Mouse (Mus musculus): ENCODE measurements around the gene Fbxo6. TPM values are rescaled to one million over a fixed set of nuclear protein-coding genes. Genes with fewer than 3 reads are reported as not detected.

Fbxo6 gene
- polyA plus RNA-seq, 1 experiment from 2014 or later = 22.9 TPM

DNA sequence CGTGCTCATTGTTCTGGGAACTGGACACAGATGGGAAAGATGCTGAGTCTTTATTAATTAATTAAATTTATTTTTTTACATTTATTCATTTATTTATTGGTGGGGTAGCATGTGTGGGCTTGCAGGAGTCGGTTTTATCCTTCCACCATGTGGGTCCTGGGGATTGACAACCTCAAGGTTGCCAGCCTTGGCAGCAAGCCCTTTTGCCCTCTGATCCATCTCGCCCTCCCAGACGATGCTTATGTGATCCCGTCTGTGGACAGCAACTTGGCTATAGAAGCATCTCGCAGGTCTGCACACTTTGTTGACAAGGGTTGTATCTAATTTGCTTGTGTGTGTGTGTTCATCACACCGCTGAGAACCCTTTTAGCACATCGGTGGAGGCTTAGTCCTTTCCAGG lies 14.4 kb downstream of the Fbxo6 start:
- peaks cover 12% of the 10 kb centered on the region for H3K4me1 ChIP-seq (ENCODE audit: control insufficient read depth, insufficient read depth, low read depth, low read length)
- no peak for ATAC-seq
- no peak overlapping the region for H3K9ac ChIP-seq (ENCODE audit: low read depth, low read length)
- 56% methylated on average over 8 of the region's 8 CpGs for WGBS
- no peak overlapping the region for H3K4me2 ChIP-seq (ENCODE audit: low read length)
- H3K9me3 ChIP-seq (ENCODE audit: control insufficient read depth, low read length) = no peaks in the 10 kb centered on the region
- H3K36me3 ChIP-seq (ENCODE audit: control insufficient read depth, insufficient read depth, low read length) = no peaks in the 10 kb centered on the region
- no peak overlapping the region for H3K4me3 ChIP-seq (ENCODE audit: low read length)
- H3K27ac ChIP-seq (ENCODE audit: low read depth, low read length) = no peak overlapping the region
- no peaks in the 10 kb centered on the region for H3K27me3 ChIP-seq (replicated peaks; ENCODE audit: control insufficient read depth, insufficient read depth, low read length)

DNA sequence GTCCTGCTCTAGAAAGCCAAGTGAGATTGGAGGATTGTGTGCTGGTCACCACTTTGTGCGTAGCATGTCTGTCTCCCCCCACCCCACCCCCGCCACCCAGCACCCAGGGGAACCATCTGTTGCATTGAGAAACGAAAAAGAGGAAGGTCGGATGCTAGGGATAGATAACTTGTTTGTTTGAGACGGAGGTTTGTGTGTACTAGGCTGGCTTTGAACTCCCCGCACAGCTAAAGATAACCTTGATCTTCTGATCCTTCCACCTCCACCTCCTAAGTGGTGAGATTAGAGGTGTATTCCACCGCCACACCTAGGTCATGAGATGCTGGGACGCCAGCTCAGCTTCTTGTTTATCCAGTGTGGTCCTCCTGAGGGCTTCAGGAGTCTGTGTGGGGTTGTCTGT lies 17.0 kb downstream of the Fbxo6 start:
- Histone ChIP-seq H3K27ac (ENCODE audit: low read depth, low read length) (no peak overlapping the region), H3K9me3 (ENCODE audit: control insufficient read depth, low read length) (no peaks in the 10 kb centered on the region), H3K36me3 (ENCODE audit: control insufficient read depth, insufficient read depth, low read length) (no peaks in the 10 kb centered on the region), H3K27me3 (replicated peaks; ENCODE audit: control insufficient read depth, insufficient read depth, low read length) (no peaks in the 10 kb centered on the region), H3K9ac (ENCODE audit: low read depth, low read length) (no peak overlapping the region), H3K4me2 (ENCODE audit: low read length) (no peak overlapping the region), H3K4me3 (ENCODE audit: low read length) (no peak overlapping the region), H3K4me1 (ENCODE audit: control insufficient read depth, insufficient read depth, low read depth, low read length) (peaks cover 15% of the 10 kb centered on the region)
- 88% methylated on average over 8 of the region's 8 CpGs for WGBS
- no peak for ATAC-seq

DNA sequence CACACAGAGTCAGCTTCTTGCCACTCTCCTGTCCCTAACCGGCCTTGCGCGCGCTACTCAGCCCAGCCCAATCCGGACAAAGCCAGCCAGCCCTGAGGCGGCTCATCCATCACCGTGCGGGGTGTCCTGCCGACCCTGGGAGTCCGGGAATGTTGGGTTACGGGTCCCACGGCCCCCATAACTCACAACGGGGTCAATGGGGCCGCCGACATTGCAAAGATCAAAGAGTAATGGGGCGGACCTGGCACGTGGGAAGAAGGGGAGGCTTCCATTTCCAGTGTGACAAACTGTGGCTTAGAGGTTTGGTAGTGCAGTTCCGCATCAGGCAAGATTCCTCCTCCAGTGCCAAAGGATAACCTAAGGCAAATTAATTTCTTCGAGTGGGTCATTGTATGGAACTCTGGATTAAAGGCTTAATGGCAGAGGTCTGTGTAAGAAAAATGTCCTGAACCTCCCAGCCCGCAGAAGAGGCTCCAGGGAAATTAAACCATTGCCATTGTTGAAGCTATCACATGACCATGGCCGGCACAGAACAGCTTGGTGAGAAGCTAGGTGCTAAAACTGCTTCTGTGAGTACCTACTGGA lies 20.4 kb downstream of the Fbxo6 start:
- peak; percentile 58 for ATAC-seq
- H3K4me2 ChIP-seq (ENCODE audit: low read length) = peak overlapping the region; percentile 66
- H3K9me3 ChIP-seq (ENCODE audit: control insufficient read depth, low read length) = no peaks in the 10 kb centered on the region
- peak overlapping the region; percentile 74 for H3K4me3 ChIP-seq (ENCODE audit: low read length)
- H3K27me3 ChIP-seq (replicated peaks; ENCODE audit: control insufficient read depth, insufficient read depth, low read length) = no peaks in the 10 kb centered on the region
- under 1% methylated on average over 21 of the region's 21 CpGs for WGBS
- no peaks in the 10 kb centered on the region for H3K36me3 ChIP-seq (ENCODE audit: control insufficient read depth, insufficient read depth, low read length)
- peak overlapping the region; percentile 93 for H3K9ac ChIP-seq (ENCODE audit: low read depth, low read length)
- peak overlapping the region; percentile 94 for H3K27ac ChIP-seq (ENCODE audit: low read depth, low read length)
- H3K4me1 ChIP-seq (ENCODE audit: control insufficient read depth, insufficient read depth, low read depth, low read length) = peaks cover 15% of the 10 kb centered on the region

DNA sequence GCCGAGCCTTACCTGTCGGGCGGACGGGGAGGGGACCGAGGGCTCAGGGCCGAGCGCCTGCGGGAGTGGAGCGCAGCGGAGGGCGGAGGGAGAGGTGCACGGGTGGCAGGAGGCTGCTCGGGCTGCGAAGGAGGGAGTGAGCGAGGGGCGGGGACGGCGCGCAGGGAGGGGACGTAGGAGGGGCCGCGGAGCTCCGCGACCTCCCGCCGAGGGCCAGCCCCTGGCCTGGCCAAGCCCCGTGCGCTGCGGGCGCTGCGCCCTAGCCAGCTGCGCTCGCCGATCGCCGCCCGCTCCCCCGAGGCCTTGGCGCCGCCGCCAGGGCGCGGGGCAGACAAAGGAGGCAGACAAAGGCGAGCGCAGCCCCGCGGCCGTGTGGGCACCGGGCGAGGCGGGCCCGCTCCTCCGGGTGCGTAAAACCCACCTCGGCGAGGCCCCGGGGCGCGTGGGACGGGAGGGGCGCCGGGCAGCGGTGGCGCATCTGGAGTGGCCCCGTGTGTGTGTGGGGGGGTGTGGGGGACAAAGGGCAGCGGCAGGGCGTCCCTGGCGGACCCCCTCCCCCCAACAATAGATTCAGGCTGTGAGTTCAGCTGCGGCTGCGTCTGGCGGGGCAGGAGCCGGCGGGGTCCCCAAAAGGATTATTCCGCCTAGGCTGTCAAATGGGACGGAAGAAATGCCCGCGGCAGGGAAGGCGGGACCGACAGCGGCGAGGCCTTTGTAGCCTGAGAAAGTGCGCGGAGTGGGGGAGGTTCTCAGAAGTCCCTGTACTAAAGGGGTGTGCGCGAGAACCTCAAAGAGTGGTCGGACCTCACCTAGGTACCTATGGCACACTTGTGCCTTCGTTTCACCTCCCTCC lies 21.2 kb downstream of the Fbxo6 start, which contains the start of gene Draxin:
Gene Draxin, minus strand, starts transcription at position 138 of the 853 bp plus-strand sequence.
- Histone ChIP-seq H3K4me2 (ENCODE audit: low read length) (peak within 1 kb of the TSS; percentile 66), H3K27me3 (replicated peaks; ENCODE audit: control insufficient read depth, insufficient read depth, low read length) (no peaks in the 10 kb centered on the region), H3K4me1 (ENCODE audit: control insufficient read depth, insufficient read depth, low read depth, low read length) (peaks cover 15% of the 10 kb centered on the region), H3K9ac (ENCODE audit: low read depth, low read length) (peak within 1 kb of the TSS; percentile 93), H3K27ac (ENCODE audit: low read depth, low read length) (peak within 1 kb of the TSS; percentile 94), H3K9me3 (ENCODE audit: control insufficient read depth, low read length) (no peaks in the 10 kb centered on the region), H3K36me3 (ENCODE audit: control insufficient read depth, insufficient read depth, low read length) (no peaks in the 10 kb centered on the region), H3K4me3 (ENCODE audit: low read length) (peak within 1 kb of the TSS; percentile 74)
- ATAC-seq = peak; percentile 84
- 0% methylated on average over 61 of the region's 87 CpGs for WGBS

DNA sequence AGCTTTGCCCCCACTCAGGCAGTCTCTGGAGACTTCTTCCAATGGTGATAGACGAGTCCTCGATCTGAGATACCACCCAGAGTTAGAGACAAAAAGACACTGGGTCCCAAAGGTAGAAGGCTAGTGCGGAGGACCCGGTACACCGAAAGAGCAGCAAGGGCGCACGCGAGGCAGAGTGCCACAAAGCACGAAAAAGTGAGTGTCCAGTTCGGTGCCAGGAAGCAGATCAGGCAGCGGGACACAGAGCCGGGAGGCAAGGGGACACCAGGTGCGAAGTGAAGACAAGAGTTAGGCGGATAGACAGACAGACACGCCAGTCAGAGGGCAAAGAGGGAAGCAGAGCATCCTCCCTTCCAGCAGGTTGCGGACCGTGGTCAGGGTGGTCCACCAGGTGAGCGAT lies 21.8 kb downstream of the Fbxo6 start, which contains the start of gene Mad2l2:
Gene Mad2l2, plus strand, starts transcription at position 252 of the 400 bp plus-strand sequence.
- WGBS = 2% methylated on average over 18 of the region's 18 CpGs
- no peaks in the 10 kb centered on the region for H3K36me3 ChIP-seq (ENCODE audit: control insufficient read depth, insufficient read depth, low read length)
- no peaks in the 10 kb centered on the region for H3K27me3 ChIP-seq (replicated peaks; ENCODE audit: control insufficient read depth, insufficient read depth, low read length)
- H3K27ac ChIP-seq (ENCODE audit: low read depth, low read length) = peak within 1 kb of the TSS; percentile 94
- ATAC-seq = no peak
- no peaks in the 10 kb centered on the region for H3K9me3 ChIP-seq (ENCODE audit: control insufficient read depth, low read length)
- H3K4me3 ChIP-seq (ENCODE audit: low read length) = peak within 1 kb of the TSS; percentile 74
- H3K4me1 ChIP-seq (ENCODE audit: control insufficient read depth, insufficient read depth, low read depth, low read length) = peaks cover 15% of the 10 kb centered on the region
- H3K4me2 ChIP-seq (ENCODE audit: low read length) = peak within 1 kb of the TSS; percentile 66
- H3K9ac ChIP-seq (ENCODE audit: low read depth, low read length) = peak within 1 kb of the TSS; percentile 93

DNA sequence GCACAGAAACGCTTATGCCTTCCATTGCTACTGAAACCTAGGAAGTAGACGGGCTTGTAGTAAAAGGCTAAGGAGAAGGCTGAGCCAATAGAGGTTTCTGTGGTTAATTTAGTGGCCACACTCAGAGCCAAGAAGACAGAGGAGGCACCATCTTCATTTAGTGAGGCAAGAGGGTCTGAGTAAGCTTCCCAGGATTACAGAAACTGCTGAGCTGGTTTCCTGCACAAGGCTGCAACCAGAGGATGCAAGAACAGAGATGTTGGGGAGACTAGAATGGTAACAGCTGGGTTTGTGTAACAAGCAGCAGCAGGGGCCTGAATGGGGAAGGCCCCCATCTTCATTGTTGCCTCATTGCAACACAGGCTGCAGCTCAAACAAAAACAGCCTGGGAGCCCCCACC lies 23.3 kb downstream of the Fbxo6 start:
- Histone ChIP-seq H3K4me3 (ENCODE audit: low read length) (peak overlapping the region; percentile 74), H3K9ac (ENCODE audit: low read depth, low read length) (peak overlapping the region; percentile 93), H3K4me1 (ENCODE audit: control insufficient read depth, insufficient read depth, low read depth, low read length) (peaks cover 18% of the 10 kb centered on the region), H3K27ac (ENCODE audit: low read depth, low read length) (peak overlapping the region; percentile 36), H3K4me2 (ENCODE audit: low read length) (peak overlapping the region; percentile 66), H3K9me3 (ENCODE audit: control insufficient read depth, low read length) (no peaks in the 10 kb centered on the region), H3K27me3 (replicated peaks; ENCODE audit: control insufficient read depth, insufficient read depth, low read length) (no peaks in the 10 kb centered on the region), H3K36me3 (ENCODE audit: control insufficient read depth, insufficient read depth, low read length) (no peaks in the 10 kb centered on the region)
- WGBS = 52% methylated on average over 2 of the region's 2 CpGs
- no peak for ATAC-seq

DNA sequence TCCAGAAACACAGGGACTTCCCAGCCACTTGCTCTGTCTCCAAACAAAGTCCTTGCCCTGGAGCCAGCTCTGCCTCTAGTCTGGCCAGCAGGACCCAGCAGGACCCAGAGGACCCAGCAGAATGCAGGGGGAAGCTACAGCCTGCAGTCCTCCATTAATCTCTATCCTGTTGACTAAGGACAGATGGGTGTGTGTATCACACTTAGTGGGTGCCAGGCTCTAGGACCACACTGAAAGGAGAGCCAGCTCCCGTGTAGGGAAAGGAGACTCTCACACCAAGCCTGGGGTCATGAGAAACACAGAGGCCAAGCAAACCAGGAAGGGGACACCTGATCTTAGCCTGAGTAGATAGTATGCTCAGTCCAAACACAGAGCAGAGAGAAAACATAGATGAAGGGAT lies 23.7 kb downstream of the Fbxo6 start:
- WGBS = 29% methylated on average over 1 of the region's 1 CpGs
- peaks cover 22% of the 10 kb centered on the region for H3K4me1 ChIP-seq (ENCODE audit: control insufficient read depth, insufficient read depth, low read depth, low read length)
- H3K9ac ChIP-seq (ENCODE audit: low read depth, low read length) = peak overlapping the region; percentile 25
- H3K27me3 ChIP-seq (replicated peaks; ENCODE audit: control insufficient read depth, insufficient read depth, low read length) = no peaks in the 10 kb centered on the region
- H3K9me3 ChIP-seq (ENCODE audit: control insufficient read depth, low read length) = no peaks in the 10 kb centered on the region
- H3K27ac ChIP-seq (ENCODE audit: low read depth, low read length) = peak overlapping the region; percentile 36
- ATAC-seq = no peak
- peak overlapping the region; percentile 74 for H3K4me3 ChIP-seq (ENCODE audit: low read length)
- H3K36me3 ChIP-seq (ENCODE audit: control insufficient read depth, insufficient read depth, low read length) = no peaks in the 10 kb centered on the region
- H3K4me2 ChIP-seq (ENCODE audit: low read length) = peak overlapping the region; percentile 66

DNA sequence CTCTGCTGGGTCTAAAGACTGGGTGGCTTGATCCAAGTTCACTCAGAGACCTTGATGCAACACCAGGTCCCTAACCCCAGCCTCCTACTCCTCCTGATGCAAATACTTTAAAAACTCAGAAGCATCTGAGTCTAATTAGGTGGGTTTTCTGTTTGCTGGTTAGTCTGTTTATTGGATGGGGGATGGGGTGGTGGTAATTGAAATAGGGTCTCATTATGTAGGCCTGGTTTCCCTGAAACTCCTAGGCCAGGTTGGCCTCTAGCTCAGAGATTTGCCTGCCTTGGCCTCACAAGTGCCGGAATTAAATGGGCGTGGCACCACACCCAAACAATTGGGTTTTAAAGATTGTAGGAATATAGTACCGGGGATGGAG lies 29.3 kb downstream of the Fbxo6 start:
- peak overlapping the region; percentile 80 for H3K27ac ChIP-seq (ENCODE audit: low read depth, low read length)
- WGBS = 70% methylated on average over 3 of the region's 3 CpGs
- H3K4me3 ChIP-seq (ENCODE audit: low read length) = no peak overlapping the region
- H3K4me1 ChIP-seq (ENCODE audit: control insufficient read depth, insufficient read depth, low read depth, low read length) = peaks cover 23% of the 10 kb centered on the region
- no peaks in the 10 kb centered on the region for H3K9me3 ChIP-seq (ENCODE audit: control insufficient read depth, low read length)
- H3K27me3 ChIP-seq (replicated peaks; ENCODE audit: control insufficient read depth, insufficient read depth, low read length) = no peaks in the 10 kb centered on the region
- ATAC-seq = no peak
- no peak overlapping the region for H3K4me2 ChIP-seq (ENCODE audit: low read length)
- no peaks in the 10 kb centered on the region for H3K36me3 ChIP-seq (ENCODE audit: control insufficient read depth, insufficient read depth, low read length)
- no peak overlapping the region for H3K9ac ChIP-seq (ENCODE audit: low read depth, low read length)

DNA sequence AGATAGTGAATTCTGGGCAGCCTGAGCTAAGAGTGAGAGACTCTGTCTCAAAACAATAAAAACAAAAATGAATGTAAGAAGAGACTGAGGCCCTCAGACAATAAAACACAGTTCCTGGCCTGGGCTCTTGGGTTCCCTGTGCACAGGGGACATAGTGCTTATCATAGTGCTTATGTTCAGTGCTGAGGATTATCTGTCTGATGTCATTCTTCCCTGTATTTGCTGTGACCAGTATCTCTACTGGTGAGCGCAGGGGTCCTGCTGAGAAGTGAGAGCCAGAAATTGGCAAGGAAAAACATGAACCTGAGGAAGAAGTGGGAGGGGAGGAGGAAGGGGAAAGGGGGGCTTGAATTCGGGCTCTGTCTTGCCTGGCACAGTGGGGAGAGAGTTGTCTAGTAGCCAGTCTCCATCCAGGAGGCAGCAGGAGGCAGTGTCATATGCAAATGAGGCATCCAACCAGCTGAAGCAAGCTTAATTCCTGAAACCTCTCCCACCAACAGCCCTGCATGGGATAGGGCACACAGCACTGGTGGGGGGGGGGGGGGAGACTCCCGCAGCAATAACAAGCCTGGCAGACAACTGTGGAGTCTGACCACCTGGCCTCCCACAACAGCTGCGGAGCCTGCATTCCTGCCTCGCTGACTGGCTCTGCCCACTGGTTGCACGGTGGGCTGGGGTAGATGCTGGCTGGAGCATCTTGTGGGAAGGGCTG lies 29.8 kb downstream of the Fbxo6 start:
- Histone ChIP-seq H3K4me3 (ENCODE audit: low read length) (no peak overlapping the region), H3K27me3 (replicated peaks; ENCODE audit: control insufficient read depth, insufficient read depth, low read length) (no peaks in the 10 kb centered on the region), H3K9me3 (ENCODE audit: control insufficient read depth, low read length) (no peaks in the 10 kb centered on the region), H3K27ac (ENCODE audit: low read depth, low read length) (peak overlapping the region; percentile 80), H3K9ac (ENCODE audit: low read depth, low read length) (peak overlapping the region; percentile 38; the same call in 1 of the 2 replicates), H3K4me2 (ENCODE audit: low read length) (no peak overlapping the region), H3K4me1 (ENCODE audit: control insufficient read depth, insufficient read depth, low read depth, low read length) (peaks cover 23% of the 10 kb centered on the region), H3K36me3 (ENCODE audit: control insufficient read depth, insufficient read depth, low read length) (no peaks in the 10 kb centered on the region)
- 9% methylated on average over 6 of the region's 6 CpGs for WGBS
- peak; percentile 85 for ATAC-seq
